Mouse (Mus musculus) midbrain, postnatal 0 days (tissue): ENCODE measurements at regions not wholly inside any gene's neighbourhood (a gene's known extent, or its start where the extent isn't known, plus 50 kb on each side); places are given as distances from the start of the nearest gene placed in this dataset.

Experiments used
- ATAC-seq: fragments of 200-750 bp; cut with Nextera tagmentation; 2 replicates; pipeline ENCODE4 v1.8.0; 2017; ENCODE audit warnings: moderate number of reproducible peaks, mild to moderate bottlenecking, moderate TSS enrichment, moderate library complexity; ENCODE audit not compliant: low FRiP score
- DNase-seq: peaks from one replicate; pipeline ENCODE4 v3.0.0-alpha.2; 2015; ENCODE audit warnings: low spot score
- H3K27ac ChIP-seq: fragments of 300-500 bp; sonication (generic); 2 replicates; pipeline ENCODE4 v1.5.1; 2014; ENCODE audit warnings: low read depth, mild to moderate bottlenecking, low read length, mixed read lengths
- H3K27me3 ChIP-seq: fragments of 300-500 bp; sonication (generic); 2 replicates; pipeline ENCODE4 v1.6.1; 2014; ENCODE audit warnings: low read length, control low read depth, mixed read lengths; ENCODE audit not compliant: insufficient read depth
- H3K36me3 ChIP-seq: fragments of 300-500 bp; sonication (generic); 2 replicates; pipeline ENCODE4 v1.6.1; 2014; ENCODE audit warnings: low read length, control low read depth, mixed read lengths; ENCODE audit not compliant: insufficient read depth
- H3K4me1 ChIP-seq: fragments of 300-500 bp; sonication (generic); 2 replicates; pipeline ENCODE4 v1.6.1; 2014; ENCODE audit warnings: mild to moderate bottlenecking, control low read depth, antibody characterized with exemption, low read length, mixed read lengths; ENCODE audit not compliant: insufficient read depth
- H3K4me2 ChIP-seq: fragments of 300-500 bp; sonication (generic); 2 replicates; pipeline ENCODE4 v1.6.1; 2014; ENCODE audit warnings: low read depth, mild to moderate bottlenecking, low read length, mixed read lengths; ENCODE audit not compliant: poor library complexity, severe bottlenecking
- H3K4me3 ChIP-seq: fragments of 300-500 bp; sonication (generic); 2 replicates; pipeline ENCODE4 v1.5.1; 2014; ENCODE audit warnings: low read depth, mild to moderate bottlenecking, low read length, moderate library complexity
- H3K9ac ChIP-seq: fragments of 300-500 bp; sonication (generic); replicated peaks from 2 replicates; pipeline ENCODE4 v1.6.1; 2014; ENCODE audit warnings: mild to moderate bottlenecking, low read length, moderate library complexity, mixed read lengths; ENCODE audit not compliant: poor library complexity, severe bottlenecking
- H3K9me3 ChIP-seq: fragments of 300-500 bp; sonication (generic); 2 replicates; pipeline ENCODE4 v1.6.1; 2016; ENCODE audit warnings: low read length, control low read depth
- CTCF ChIP-seq: IDR thresholded peaks from 2 replicates; pipeline ENCODE4 v1.5.1; 2016; ENCODE audit warnings: antibody characterized with exemption, mild to moderate bottlenecking
- WGBS: fragments of 180-500 bp; shearing (Covaris S2); extraction: QIAGEN DNeasy Blood & Tissue Kit; methylation state at CpG from one replicate; pipeline ENCODE4 v1.1.7; 2014; 5-methylcytosine and 5-hydroxymethylcytosine counted together

- Histone ChIP-seq H3K9me3 (no peaks in the 10 kb centered on the region), H3K4me3 (no peak overlapping the region), H3K27ac (no peak overlapping the region), H3K4me2 (no peak overlapping the region), H3K36me3 (no peaks in the 10 kb centered on the region), H3K4me1 (no peaks in the 10 kb centered on the region), H3K27me3 (no peaks in the 10 kb centered on the region), H3K9ac (no peak overlapping the region)
- 93% methylated on average over 4 of the region's 4 CpGs for WGBS
- TF ChIP-seq CTCF = no peak
- ATAC-seq (no peak), DNase-seq (no peak)
These were observed 189.0 kb downstream of the Ttll7 start for GRCm38 (mm10) chr3:147041201-147041600.

DNA sequence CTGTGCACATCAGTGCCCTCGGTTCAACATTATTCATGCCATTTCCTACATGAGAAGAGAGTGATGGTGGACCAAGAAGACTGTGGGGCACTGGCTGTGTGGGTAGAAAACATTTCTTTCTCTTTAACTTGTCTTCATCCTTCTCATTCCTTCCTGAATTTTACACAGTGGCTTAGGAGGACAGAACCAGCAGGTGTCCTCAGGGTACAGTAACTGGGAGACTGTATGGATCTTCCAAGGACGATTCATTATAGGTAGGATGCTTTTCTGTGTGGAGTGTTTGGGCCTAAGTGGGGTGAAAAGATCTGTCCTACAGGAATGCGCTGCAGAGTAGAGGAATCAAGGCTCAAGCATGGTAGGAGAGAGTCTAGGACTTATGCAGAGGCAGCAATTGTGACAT, 190.7 kb downstream of the Ttll7 start:
- Histone ChIP-seq H3K9me3 (no peaks in the 10 kb centered on the region), H3K4me1 (no peaks in the 10 kb centered on the region), H3K4me3 (no peak overlapping the region), H3K4me2 (no peak overlapping the region), H3K27ac (no peak overlapping the region), H3K27me3 (no peaks in the 10 kb centered on the region), H3K36me3 (no peaks in the 10 kb centered on the region), H3K9ac (no peak overlapping the region)
- no peak for ATAC-seq
- DNase-seq = no peak
- WGBS = 83% methylated on average over 3 of the region's 3 CpGs
- TF ChIP-seq CTCF = peak; percentile 54

DNA sequence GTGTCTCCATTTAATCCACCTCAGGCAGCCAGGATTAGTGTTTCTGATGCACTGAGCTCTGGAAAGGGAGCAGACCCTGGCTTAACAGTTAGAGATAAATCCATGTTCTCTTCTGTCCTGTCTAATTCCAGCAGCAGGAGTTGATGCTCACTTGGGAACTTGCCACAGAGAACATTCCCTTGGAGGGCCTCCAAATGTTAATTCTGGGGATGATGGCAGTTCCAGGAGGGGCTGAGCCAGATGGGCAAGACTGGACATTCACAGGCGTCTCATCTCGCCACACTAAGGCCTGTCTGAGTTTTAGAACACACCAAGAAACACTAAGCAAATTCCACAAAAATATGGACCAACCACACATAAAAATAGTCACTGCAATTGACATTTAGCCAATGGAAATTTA, 194.5 kb downstream of the Ttll7 start:
- WGBS = 68% methylated on average over 2 of the region's 2 CpGs
- no peak for ATAC-seq
- DNase-seq = peak; percentile 59

GRCm38 (mm10) chr3:147054157-147054838, 202.1 kb downstream of the Ttll7 start:
- Histone ChIP-seq H3K9ac (no peak overlapping the region), H3K9me3 (no peaks in the 10 kb centered on the region), H3K36me3 (no peaks in the 10 kb centered on the region), H3K4me2 (no peak overlapping the region), H3K4me3 (no peak overlapping the region), H3K4me1 (no peaks in the 10 kb centered on the region), H3K27me3 (no peaks in the 10 kb centered on the region), H3K27ac (no peak overlapping the region)
- TF ChIP-seq CTCF = no peak
- no peak for ATAC-seq
- 82% methylated on average over 8 of the region's 8 CpGs for WGBS
- no peak for DNase-seq

More for the DNA sequence above, 194.5 kb downstream of the Ttll7 start:
- no peak overlapping the region for H3K4me3 ChIP-seq
- no peak overlapping the region for H3K9ac ChIP-seq
- no peaks in the 10 kb centered on the region for H3K36me3 ChIP-seq
- no peaks in the 10 kb centered on the region for H3K27me3 ChIP-seq
- H3K27ac ChIP-seq = no peak overlapping the region
- no peak overlapping the region for H3K4me2 ChIP-seq
- H3K4me1 ChIP-seq = no peaks in the 10 kb centered on the region
- no peak for TF ChIP-seq CTCF
- H3K9me3 ChIP-seq = no peaks in the 10 kb centered on the region

GRCm38 (mm10) chr3:147057874-147058273, 205.7 kb downstream of the Ttll7 start:
- Histone ChIP-seq H3K9me3 (no peaks in the 10 kb centered on the region), H3K4me3 (no peak overlapping the region), H3K4me2 (no peak overlapping the region), H3K9ac (no peak overlapping the region), H3K4me1 (no peaks in the 10 kb centered on the region), H3K27me3 (no peaks in the 10 kb centered on the region), H3K27ac (no peak overlapping the region), H3K36me3 (no peaks in the 10 kb centered on the region)
- WGBS = 80% methylated on average over 3 of the region's 3 CpGs
- no peak for DNase-seq
- TF ChIP-seq CTCF = no peak
- no peak for ATAC-seq

GRCm38 (mm10) chr3:147060659-147061058, 208.5 kb downstream of the Ttll7 start:
- DNase-seq (no peak), ATAC-seq (no peak)
- Histone ChIP-seq H3K4me2 (no peak overlapping the region), H3K27ac (no peak overlapping the region), H3K27me3 (no peaks in the 10 kb centered on the region), H3K4me1 (0 out of 2 replicates have a peak, but pooled peaks cover 3% of the 10 kb centered on the region), H3K9me3 (no peaks in the 10 kb centered on the region), H3K4me3 (no peak overlapping the region), H3K36me3 (no peaks in the 10 kb centered on the region), H3K9ac (no peak overlapping the region)
- no peak for TF ChIP-seq CTCF
- 91% methylated on average over 8 of the region's 8 CpGs for WGBS
